Mouse (Mus musculus): ENCODE results near the gene Gm5788. TPM values are rescaled to one million over a fixed set of nuclear protein-coding genes. Genes with fewer than 3 reads are reported as not detected.

Gm5788 gene
- polyA plus RNA-seq, 1 experiment from 2014 or later = not detected

Other genes with a start within 250 kb of the Gm5788 start
- gene Vipas39, start 228.5 kb upstream of the Gm5788 start, polyA plus RNA-seq (2016; fragmentation: Nextera tagmentation; extraction: Ambion mirVana) = 60.0 and 62.1 TPM in 2 replicates
- 181 and 187 TPM in 2 replicates for gene Ahsa1, start 228.2 kb upstream of the Gm5788 start, polyA plus RNA-seq (2016; fragmentation: Nextera tagmentation; extraction: Ambion mirVana)
- gene Ism2, start 195.0 kb upstream of the Gm5788 start, polyA plus RNA-seq (2016; fragmentation: Nextera tagmentation; extraction: Ambion mirVana) = 1.0 and 1.1 TPM in 2 replicates
- 72.2 and 77.7 TPM in 2 replicates for gene Sptlc2, start 106.4 kb upstream of the Gm5788 start, polyA plus RNA-seq (2016; fragmentation: Nextera tagmentation; extraction: Ambion mirVana)
- 241 and 269 TPM in 2 replicates for gene Slirp, start 50.8 kb upstream of the Gm5788 start, polyA plus RNA-seq (2016; fragmentation: Nextera tagmentation; extraction: Ambion mirVana)
- 48.1 and 53.9 TPM in 2 replicates for gene Alkbh1, start 50.7 kb upstream of the Gm5788 start, polyA plus RNA-seq (2016; fragmentation: Nextera tagmentation; extraction: Ambion mirVana)
- gene Snw1, start 22.4 kb upstream of the Gm5788 start, polyA plus RNA-seq (2016; fragmentation: Nextera tagmentation; extraction: Ambion mirVana) = 132 and 134 TPM in 2 replicates
- gene Gm8300, start 19.6 kb downstream of the Gm5788 start, polyA plus RNA-seq (2016; fragmentation: Nextera tagmentation; extraction: Ambion mirVana) = not detected in 2 replicates
- gene Oog1, start 108.0 kb downstream of the Gm5788 start, polyA plus RNA-seq (2016; fragmentation: Nextera tagmentation; extraction: Ambion mirVana) = not detected in 2 replicates
- gene Gm4027, start 124.1 kb downstream of the Gm5788 start, polyA plus RNA-seq (2016; fragmentation: Nextera tagmentation; extraction: Ambion mirVana) = not detected in 2 replicates
- not detected in 2 replicates for gene Gm16381, start 149.9 kb downstream of the Gm5788 start, polyA plus RNA-seq (2016; fragmentation: Nextera tagmentation; extraction: Ambion mirVana)

Measured in hindbrain, embryonic 12.5 days (tissue).